Mouse (Mus musculus) 416B (cell line): ENCODE data around the gene Hirip3.
A peak's percentile ranks its signal among the peaks of the same experiment; 100 is the strongest.
"Not testable (repeated sequence)": the region's sequence is repeated elsewhere in the genome, so short reads cannot be mapped to it uniquely, and the experiment has no call there.

Experiments used
- DNase-seq: peaks from one replicate; pipeline ENCODE4 v3.0.0; 2011; ENCODE audit warnings: low read depth

The Hirip3 gene

GRCm38 (mm10) chr7:126855641-126856040 lies 6.1 kb upstream of the Hirip3 start:
- DNase-seq = no peak

GRCm38 (mm10) chr7:126856741-126857420 lies 4.9 kb upstream of the Hirip3 start:
- DNase-seq = no peak

GRCm38 (mm10) chr7:126860987-126861386 lies 785 bp upstream of the Hirip3 start:
- peak; percentile 73 for DNase-seq

- DNase-seq = peak; percentile 93
Measured at GRCm38 (mm10) chr7:126862147-126862784, 494 bp downstream of the Hirip3 start, which contains the start of gene Ino80e. TSS of gene Ino80e (minus strand) at chr7:126862377.

- DNase-seq = no peak
Measured at GRCm38 (mm10) chr7:126863791-126864190, 2.0 kb downstream of the Hirip3 start.

- DNase-seq = no peak
Measured at GRCm38 (mm10) chr7:126867534-126867933, 5.8 kb downstream of the Hirip3 start.

GRCm38 (mm10) chr7:126868003-126868402 lies 6.2 kb downstream of the Hirip3 start:
- no peak for DNase-seq

GRCm38 (mm10) chr7:126869780-126870519 lies 8.2 kb downstream of the Hirip3 start:
- no peak for DNase-seq

- DNase-seq = no peak
Measured at GRCm38 (mm10) chr7:126870520-126870891, 8.7 kb downstream of the Hirip3 start.

- DNase-seq = no peak
Measured at GRCm38 (mm10) chr7:126877239-126877638, 15.5 kb downstream of the Hirip3 start.

- peak; percentile 37 for DNase-seq
Measured at GRCm38 (mm10) chr7:126881040-126881439, 19.3 kb downstream of the Hirip3 start.

- peak; percentile 59 for DNase-seq
Measured at GRCm38 (mm10) chr7:126883731-126884181, 22.0 kb downstream of the Hirip3 start.

- DNase-seq = peak; percentile 99
Measured at GRCm38 (mm10) chr7:126884286-126885164, 22.8 kb downstream of the Hirip3 start, which contains the start of gene Taok2. TSS of gene Taok2 (minus strand) at chr7:126884703.

- no peak for DNase-seq
Measured at GRCm38 (mm10) chr7:126887281-126887680, 25.5 kb downstream of the Hirip3 start.

- DNase-seq = peak; percentile 32
Measured at GRCm38 (mm10) chr7:126888852-126889251, 27.1 kb downstream of the Hirip3 start.

GRCm38 (mm10) chr7:126896912-126897311 lies 35.1 kb downstream of the Hirip3 start:
- no peak for DNase-seq

GRCm38 (mm10) chr7:126897390-126898101 lies 35.8 kb downstream of the Hirip3 start:
- DNase-seq = peak; percentile 82

- DNase-seq = peak; percentile 94
Measured at GRCm38 (mm10) chr7:126898102-126898990, 36.6 kb downstream of the Hirip3 start.

GRCm38 (mm10) chr7:126899781-126900180 lies 38.0 kb downstream of the Hirip3 start:
- DNase-seq = not testable (repeated sequence)

- peak; percentile 80 for DNase-seq
Measured at GRCm38 (mm10) chr7:126905590-126905989, 43.8 kb downstream of the Hirip3 start.
